Mouse (Mus musculus) liver (tissue): ENCODE results near the gene Mss51.

Experiments
- DNase-seq: peaks from one replicate; pipeline ENCODE4 v3.0.0-alpha.2; 2020; ENCODE audit warnings: mixed read lengths

Mss51 gene

DNA sequence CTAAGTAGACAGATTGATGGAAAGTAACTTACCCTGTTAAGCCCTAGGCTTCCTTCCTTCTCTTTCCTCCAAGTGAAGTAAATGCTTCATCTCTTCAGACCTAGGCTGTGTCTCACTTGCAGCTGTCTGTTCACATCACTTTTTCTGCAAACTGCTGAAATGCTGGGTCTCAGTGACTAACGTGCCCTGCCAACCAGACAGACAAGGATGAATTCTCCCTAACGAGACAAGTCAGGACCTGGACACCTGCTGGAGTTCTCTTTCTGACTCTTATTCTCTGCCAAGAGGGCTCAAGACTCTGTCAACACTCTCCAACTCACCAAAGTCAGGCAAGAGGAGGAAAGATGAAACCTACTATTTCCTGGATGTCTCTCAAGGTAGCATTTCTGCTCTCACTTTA, at the start of gene Mss51:
TSS of gene Mss51 (minus strand) at position 299 of the 400 bp plus-strand sequence.
- DNase-seq, result no peak

DNA sequence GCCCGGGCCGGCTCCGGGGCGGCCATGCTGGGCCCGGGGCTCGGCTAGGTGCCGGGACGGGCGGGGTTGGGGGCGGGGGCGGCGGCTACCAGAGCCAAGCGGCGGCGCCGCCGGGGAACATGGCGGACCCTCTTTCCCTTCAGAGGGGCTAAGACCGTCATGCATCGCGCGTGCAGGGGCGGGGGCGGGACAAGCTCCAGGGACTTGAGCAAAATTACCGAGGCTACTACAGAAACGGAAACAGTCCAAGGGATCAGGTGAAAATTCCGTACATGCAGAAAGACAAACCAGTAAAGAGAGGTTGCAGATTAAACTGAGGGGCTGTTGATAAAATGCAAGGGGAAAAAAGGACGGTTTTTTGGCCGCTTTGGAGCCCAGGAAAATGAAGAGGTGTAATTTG, 49.7 kb upstream of the Mss51 start, which contains the start of gene Ppp3cb:
TSS of gene Ppp3cb (minus strand) at position 159 of the 400 bp plus-strand sequence.
- DNase-seq, result peak; percentile 93

DNA sequence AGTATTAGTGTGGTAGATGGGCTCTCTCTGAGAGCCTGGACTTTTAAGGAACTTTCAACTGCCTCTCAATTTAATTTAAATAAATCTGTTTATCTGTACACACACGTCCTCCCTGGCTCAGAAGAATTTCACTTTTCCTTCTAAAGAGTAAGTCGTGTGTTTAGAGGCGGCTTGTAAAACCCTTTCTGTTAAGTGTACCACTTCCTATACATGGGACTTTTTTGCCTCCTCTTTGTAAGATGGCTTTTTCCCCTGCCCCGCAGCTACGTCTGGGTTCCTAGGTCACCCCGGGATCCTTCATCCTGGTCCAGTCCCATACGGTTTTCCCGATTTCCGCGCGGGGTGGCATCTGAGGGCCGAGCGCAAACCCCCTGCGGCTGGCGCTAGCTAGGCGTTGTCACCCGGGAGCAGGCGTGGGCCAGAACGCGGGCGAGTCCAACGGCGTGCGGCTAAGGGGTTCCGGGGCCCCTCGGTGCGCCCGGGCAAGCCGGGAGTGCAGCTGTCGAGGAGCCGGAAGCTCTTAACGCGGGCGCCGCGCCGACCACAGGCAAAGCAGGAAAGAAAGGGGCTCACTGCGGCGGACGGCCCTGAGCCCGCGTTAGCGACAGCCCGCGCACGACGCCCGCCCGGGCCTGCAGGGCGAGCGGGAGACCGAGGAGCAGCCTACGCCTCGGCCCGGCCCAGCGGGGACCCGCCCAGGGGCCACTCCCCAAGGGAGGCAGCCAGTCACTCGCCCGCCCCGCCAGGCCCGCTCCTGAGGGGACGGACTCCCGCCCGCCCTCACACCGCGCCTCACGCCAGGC, 49.0 kb upstream of the Mss51 start:
- peak; percentile 96 for DNase-seq

DNA sequence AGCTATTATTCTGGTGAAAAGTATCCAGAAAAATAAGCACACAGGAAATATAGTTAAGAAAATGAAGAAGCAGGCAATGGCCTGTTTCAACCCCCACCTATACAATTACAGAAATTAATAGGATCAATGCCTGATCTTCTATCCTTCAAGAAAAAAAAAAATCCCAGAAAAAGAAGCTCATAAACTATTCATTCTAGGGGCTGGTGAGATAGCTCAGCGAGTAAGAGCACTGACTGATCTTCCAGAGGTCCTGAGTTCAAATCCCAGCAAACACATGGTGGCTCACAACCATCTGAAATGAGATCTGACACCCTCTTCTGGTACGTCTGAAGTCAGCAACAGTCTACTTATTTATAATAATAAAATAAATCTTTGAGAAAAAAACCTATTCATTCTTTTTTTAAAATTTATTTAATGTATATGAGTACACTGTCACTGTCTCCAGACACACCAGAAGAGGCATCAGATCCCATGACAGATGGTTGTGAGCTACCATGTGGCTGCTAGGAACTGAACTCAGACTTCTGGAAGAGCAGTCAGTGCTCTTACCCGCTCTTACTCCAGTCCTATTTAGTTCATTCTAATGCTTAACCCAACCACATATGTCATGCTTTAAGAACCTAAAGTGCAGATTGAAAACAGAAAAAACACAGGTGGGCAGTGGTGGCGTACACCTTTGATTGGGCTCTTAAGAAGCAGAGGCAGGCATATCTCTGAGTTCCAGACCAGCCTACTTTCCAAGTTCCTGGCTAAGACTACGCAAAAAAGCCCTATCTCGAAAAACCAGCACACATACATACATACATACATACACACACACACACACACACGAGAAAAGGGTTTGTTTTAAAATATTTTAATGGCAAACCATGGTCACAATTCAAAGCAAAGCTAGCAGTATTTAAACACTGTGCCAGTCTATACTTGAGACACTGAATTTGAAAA, 48.0 kb upstream of the Mss51 start:
- DNase-seq, result peak; percentile 55

DNA sequence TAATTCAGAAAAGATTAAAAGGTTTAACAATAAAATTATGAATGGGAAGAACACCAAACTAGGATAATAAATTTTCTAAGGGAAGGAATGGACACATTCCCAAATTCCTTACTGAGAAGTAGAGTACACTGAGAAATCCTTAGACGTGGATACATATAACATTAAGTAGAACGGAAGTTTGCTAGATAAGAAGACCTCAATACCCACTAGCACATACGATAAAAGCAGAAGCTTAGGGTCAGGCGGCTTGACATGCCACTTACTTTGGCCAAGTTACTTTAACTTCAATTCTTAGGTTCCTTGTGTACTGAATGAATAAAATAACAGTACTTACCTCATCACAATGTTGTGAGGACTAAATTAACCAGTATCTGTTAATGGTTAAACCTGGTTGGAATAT, 32.9 kb upstream of the Mss51 start:
- DNase-seq, result no peak

DNA sequence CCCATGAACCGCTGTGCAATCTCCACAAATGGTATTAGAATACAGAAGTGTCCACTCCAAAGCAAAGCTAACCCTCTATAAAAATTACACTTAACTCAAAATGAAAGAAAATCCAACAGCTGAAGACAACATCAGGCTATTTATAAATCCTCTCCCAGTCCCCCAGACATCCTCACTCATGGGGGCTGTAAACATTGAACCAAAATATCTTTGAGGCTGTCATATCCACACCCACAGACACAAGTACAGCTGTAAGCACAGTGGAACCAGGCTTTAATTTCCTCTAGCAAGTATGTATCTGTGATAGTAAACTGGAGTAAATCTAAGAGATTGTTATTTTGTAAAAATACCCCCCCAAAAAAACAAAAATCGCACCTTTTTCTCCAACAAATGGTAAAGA, 23.5 kb upstream of the Mss51 start:
- DNase-seq, result no peak

DNA sequence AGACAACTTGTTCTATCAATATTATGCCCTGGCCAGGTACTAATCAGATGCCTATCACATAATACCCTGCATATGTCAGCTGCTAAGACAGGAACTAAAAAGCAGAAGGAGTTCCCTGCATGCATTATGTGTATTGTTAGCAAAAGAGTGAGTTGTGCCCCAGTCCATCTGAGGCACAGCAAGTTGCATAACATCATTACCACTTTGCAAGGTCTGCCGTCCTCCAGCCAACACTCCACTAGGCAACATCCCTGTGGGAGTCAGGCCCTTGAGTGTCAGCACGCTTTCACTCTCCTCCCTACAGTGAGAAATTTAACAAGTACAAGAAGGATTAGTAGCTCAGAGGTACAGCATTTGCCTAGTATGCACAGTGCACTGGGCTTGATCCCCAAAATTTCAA, 11.7 kb upstream of the Mss51 start:
- no peak for DNase-seq

DNA sequence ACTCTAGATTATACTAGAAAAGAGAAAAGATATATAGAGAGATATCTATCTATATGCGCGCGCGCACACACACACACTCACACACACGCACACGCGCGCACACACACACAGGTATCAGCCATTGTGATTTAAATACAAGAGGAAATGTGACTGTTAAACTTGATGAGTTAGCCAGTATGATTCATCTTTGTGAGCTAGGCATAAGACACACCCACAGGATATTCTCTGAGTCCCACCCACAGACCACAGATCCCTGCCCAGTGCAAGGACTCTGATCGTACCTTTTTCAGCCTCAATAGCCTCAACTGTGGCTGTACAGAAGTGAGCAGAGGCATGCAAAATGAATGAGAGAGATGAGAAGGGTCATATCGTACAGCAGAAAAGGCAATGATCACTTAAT, 6.3 kb upstream of the Mss51 start:
- no peak for DNase-seq

DNA sequence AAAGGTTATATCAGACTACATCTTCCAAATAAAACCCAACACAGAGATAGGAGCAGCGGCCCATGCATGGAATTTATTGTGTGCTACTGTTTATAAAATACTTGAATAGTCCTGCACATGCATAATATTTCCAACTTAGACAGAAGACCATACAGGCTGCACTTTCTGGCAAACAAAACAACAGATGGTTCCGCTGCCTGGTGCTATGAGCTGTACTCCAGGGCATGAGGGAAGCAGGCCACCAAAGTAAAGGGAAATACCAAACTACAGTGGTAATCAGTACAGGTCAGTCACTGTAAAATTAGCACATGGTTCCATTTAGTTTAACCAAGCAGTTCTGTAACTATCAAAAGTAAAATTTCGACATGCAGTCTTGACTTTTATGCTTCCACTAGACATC, 3.3 kb upstream of the Mss51 start:
- no peak for DNase-seq

DNA sequence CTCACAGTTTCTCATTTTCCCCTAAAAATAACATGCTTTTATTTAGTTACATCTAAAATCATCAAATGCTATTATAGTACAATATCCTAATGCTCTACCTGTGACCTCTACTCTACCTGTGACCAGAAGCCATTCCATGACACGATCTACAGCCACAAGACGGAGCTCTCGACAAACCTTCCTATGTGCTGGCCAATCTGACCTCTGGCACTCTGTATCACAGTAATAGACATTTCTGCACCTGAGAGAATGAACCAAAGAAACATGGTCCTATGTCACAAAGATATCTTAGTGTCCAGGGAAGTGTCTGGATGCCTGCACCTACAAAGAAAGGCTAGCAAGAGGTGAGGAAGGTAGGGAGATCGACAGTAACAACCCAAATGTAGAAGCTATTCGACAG, 10.7 kb downstream of the Mss51 start:
- no peak for DNase-seq

DNA sequence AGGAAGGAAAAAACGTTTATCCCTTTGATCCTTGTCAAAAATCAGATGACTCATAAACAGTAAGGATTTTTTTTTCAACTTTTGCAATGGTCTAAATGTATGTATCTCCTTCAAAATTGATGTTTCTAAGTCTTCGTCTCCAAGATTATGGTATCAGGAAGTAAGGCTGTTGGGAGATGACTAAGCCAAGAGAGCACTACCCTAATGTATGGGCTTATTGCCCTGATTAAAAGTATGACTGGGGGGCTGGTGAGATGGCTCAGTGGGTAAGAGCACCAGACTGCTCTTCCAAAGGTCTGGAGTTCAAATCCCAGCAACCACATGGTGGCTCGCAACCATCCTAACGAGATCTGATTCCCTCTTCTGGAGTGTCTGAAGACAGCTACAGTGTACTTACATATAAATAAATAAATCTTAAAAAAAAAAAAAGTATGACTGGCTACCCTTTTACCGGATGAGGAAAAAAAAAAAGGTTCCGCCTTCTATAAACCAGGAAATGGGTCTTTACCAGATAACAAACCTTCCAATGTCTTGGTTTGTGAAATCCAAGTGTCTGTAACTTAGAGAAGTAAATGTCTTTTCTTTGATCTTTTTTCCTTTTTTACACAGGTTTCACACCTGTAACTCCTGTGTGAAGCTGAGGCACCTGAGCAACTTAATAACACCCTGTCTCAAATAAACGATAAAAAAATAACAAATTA, 14.5 kb downstream of the Mss51 start:
- DNase-seq, result no peak

DNA sequence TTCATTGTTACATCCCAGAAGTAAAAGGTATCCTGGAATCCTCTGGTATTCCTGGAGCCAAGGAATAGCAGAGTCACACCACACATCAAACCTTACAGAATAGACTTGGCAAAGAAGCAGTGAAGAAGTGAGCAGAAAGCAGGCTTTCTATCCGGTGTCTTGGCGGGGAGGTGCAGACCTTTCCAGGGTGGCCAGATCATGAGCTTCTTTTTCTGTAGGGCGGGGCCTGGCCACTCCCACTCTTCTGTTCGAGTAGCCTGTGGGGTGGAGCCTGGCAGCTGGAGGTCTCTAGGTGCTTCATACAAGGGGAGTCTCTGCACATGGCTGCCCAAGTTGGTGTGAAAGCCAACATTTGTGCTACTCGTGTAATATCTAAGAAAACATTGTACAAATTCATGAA, 15.5 kb downstream of the Mss51 start:
- peak; percentile 84 for DNase-seq

DNA sequence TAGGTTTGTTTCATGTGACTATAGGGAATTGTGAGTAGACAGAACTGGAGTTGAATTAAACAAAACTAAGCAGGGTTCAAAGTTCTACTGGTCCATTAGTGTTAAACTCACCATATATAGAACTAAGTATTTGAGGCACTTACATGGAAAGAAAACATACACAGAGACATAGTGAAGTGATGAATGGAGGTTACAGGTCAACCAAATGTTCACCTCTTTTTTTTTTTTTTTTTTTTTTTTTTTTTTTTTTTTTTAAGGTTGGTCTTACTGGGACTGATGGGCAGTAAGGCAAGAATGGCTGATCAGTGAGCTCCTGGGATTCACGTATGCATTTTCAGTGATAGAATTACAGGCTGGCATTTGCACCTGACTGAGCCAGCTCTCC, 16.5 kb downstream of the Mss51 start:
- no peak for DNase-seq

DNA sequence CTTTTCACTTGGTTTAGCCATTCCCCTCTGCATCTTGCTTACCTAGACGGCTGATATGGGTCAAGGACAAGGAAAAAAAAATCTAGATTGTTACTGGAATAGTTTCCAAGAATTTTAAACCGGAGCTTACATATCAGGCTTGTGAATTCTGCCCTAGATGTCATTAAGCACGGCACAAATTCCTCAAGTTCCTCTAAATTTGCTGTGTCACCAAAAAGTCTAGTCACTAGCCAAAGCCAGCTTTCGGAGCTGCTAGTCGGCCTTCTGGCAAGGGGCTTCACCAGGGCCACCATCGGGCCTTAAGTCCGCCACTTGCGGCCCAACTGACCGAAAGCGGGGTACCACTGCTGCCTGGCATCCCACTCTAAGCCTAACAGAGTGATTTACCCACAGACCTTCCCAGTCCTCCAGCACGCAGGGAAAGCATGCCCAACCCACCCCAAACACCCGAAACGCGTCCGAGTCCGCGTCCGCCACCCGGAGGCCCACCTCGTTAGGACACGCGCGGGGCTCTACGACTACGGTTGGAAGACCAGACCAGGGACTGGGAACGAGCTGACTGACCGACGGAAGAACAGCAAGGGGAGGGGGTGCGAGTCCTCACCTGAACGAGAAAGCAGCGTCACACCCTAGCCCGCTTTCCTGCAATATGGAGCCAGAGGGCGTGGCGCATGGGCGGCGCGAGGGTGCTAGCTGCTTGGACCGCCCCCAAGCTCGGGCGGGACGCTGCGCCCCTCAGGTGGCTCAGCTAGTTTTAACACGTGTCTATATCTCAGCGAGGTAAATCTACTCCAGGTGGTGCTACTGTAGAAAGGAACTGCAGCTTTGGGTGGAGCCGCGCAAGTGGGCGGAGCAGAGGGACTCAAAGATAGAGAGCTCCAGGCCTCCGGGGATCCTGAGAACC, 17.2 kb downstream of the Mss51 start, which contains the start of gene Anxa7:
TSS of gene Anxa7 (minus strand) at position 843 of the 904 bp plus-strand sequence.
- peak; percentile 92 for DNase-seq

DNA sequence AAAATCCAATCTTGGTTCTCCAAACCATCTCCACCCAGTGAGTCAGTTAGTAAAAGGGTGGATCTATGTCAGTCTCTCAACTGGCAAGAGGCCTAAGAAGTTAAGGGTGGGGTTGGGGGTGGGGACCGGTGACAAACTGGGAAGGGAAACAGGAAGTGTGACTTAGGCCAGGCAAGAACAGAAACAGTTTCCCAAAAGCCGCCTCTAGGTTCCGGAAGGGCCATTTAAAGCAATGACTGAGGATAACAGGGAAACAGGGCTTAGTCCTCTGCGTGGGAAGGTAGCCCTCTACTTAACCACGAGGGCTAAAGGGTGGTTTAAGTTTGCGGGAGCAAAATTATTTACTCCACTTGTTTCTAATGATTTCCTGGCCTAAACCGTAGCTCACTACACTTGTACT, 17.9 kb downstream of the Mss51 start:
- peak; percentile 87 for DNase-seq

DNA sequence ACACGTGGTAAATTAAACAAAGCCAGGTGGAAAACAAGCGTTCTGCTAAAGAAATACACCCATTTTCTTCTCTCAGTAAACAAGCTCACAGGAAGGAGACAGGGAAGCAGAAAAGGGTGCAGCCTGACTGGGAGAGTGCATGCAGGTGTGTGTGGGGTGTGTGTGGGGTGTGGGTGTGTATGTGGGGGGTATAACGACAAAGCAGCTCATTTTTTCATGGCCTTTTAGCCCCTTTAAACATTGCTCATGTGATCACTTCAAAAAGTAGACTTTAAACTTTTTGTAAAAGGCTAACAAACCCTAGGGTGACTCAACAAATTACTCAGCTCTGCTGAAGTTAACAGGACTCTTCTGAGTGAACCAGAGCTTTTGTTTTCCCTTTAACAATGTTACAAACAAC, 18.3 kb downstream of the Mss51 start:
- peak; percentile 16 for DNase-seq

DNA sequence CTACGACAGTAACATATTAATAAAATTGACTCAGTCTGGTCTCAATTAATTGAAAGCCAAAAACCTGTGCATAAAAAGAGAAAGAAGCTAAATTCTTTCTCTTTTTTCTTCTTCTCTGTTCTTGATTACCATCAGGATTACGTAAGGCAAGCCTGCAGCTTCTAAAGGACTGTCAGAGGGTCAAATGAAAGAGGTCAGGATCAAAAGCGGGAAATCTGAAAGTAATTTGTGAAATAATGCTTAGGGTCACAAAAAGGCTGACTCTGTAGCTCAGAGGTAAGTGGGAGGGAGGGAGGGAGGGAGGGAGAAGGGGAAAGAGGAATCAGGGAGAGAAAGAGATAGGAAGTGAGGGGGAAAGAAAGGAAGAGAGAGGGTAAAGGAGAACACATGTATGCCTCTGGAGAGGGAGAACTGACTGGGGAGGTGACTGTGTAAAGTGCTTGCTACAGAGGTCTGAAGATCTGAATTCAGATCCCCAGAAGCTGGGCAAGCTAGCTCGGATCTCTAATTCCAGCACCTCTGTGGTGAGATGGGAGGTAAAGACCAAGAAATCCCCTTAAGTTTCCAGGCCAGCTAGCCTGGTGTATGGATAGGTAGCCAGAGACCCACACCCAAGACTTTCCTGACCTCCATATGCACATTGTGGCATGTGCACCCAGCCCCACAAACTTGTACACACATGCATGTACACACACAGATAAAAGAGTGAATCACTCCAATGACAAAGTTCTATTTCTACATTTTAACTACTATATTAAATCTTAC, 19.3 kb downstream of the Mss51 start:
- DNase-seq, result no peak

DNA sequence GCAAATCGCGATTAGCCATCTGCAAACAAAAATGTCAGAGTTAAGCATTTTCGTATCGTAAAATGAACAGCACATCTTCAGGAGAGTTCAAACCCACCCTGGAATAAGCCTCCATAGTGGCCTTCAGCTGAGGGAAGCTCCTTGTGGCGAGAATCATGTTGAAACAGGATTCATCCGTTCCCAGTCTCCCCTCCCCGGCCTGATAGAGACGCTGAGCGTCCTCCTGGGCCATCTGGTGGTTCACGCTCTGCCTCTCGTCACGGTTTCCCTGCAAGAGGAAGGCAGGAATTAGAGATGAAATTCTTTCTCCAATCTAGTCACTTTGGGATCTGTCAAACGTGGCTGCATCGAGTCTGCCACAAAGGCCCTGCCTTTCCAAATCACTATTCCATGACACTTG, 36.5 kb downstream of the Mss51 start:
- no peak for DNase-seq

DNA sequence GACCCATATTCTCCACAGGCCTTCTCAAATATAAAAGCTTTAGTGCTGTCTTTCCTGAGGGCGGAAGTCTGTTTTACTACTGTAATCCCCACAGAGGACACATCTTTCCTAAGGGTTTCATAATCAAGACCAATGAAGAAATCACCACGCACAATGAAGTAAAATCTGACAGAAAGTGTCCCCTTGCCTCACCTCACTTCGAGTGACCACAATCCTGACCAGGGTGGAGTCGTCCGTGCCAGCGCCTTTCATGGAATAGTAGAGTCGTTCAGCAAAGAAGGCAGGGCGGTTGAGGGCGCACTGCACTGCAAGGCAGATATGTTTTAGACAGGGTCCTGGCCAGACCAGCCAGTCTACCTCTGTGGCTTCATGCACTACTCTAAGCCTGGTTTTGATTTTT, 38.3 kb downstream of the Mss51 start:
- DNase-seq, result no peak

DNA sequence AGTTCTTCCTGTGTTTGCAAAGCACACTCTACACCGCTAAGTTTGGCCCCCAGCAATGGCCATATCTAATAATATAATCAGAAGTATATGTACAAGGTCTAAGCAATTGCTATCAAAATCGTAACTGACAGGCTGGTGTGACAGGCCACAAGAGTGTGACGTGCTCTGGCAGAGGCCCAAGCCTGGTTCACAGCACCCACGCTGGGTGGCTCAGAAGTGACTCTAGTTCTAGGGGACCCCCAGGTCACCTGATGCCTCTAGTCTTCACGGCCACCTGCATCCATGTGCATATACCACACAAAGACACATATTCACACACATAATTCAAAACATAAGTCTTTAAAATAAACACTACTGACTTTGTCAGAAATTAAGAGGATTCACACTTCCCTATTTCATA, 43.8 kb downstream of the Mss51 start:
- no peak for DNase-seq

DNA sequence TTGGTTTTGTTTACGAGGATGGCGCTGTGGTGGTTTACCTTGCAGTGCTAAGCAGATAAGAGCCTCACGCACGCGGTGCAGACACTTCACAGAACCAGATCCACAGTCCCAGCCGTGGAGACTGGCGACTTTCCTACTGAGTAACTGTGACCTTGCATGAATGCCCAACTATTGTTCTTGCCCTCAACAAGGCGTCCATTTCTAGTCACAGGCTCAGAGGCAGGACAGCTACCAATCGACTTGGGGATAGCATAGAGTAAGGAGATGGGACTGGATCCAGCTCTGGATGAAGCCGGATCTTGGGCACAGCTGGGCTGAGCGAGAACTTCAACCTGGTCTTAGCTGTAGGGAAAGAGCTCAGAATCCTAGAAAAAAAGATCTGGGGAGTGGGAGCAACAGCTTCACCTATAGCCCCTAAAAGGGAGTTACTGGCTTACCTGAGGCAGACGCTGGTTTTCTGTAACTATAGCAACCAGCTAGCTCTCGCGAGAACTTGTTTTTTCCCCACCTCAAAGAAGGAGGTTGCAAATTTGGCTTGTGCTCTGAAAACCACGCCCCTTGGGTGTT, 44.9 kb downstream of the Mss51 start, which contains the start of gene Cfap70:
TSS of gene Cfap70 (minus strand) at position 462 of the 567 bp plus-strand sequence.
- peak; percentile 76 for DNase-seq
